Comparison of ENCODE assay signal across 8 mouse cellular contexts in genomic region chr9:78477021-78477551, GRCm38 (mm10). TPM values are rescaled to one million over a fixed set of nuclear protein-coding genes. Genes with fewer than 3 reads are reported as not detected.
A peak's percentile ranks its signal among the peaks of the same experiment; 100 is the strongest.
DNase-seq lines count a peak whose midpoint lies in the region; ATAC-seq and TF ChIP-seq lines count a peak whose summit lies in the region.

No protein-coding gene starts in this region.

- H3K9me3 ChIP-seq in kidney, postnatal 0 days (replicated peaks; ENCODE audit: low read length): no peaks in the 10 kb centered on the region
- no peaks in the 10 kb centered on the region for H3K9me3 ChIP-seq in forebrain, postnatal 0 days (ENCODE audit: low read length)
- H3K9me3 ChIP-seq in liver, embryonic 11.5 days (ENCODE audit: control insufficient read depth, low read length): no peaks in the 10 kb centered on the region
- no peaks in the 10 kb centered on the region for H3K9me3 ChIP-seq in stomach, embryonic 15.5 days

- TF ChIP-seq CTCF in kidney, postnatal 0 days (IDR thresholded peaks at IDR 0.05; ENCODE audit: low read depth): peak; percentile 70
- TF ChIP-seq CTCF in forebrain, postnatal 0 days (IDR thresholded peaks at IDR 0.05; ENCODE audit: low read depth): peak; percentile 73

- 8% methylated on average over 5 of the region's 5 CpGs for WGBS in kidney, postnatal 0 days
- 5% methylated on average over 5 of the region's 5 CpGs for WGBS in forebrain, postnatal 0 days
- 4% methylated on average over 5 of the region's 5 CpGs for WGBS in liver, embryonic 11.5 days
- 7% methylated on average over 5 of the region's 5 CpGs for WGBS in stomach, embryonic 15.5 days

- DNase-seq in kidney, postnatal 0 days (ENCODE audit: low spot score): peak; percentile 79
- no peak for DNase-seq in kidney, adult 18-20 months
- DNase-seq in R1 (ENCODE audit: low read depth, low spot score): peak; percentile 78
- peak; percentile 68 for DNase-seq in forebrain, postnatal 0 days
- no peak for DNase-seq in liver, embryonic 11.5 days (ENCODE audit: low spot score)
- DNase-seq in adrenal gland, postnatal 10 days: no peak
- no peak for DNase-seq in spleen, adult 12 weeks (ENCODE audit: low spot score)

- no peak overlapping the region for H3K4me3 ChIP-seq in kidney, postnatal 0 days (replicated peaks; ENCODE audit: low read depth, low read length)
- H3K4me3 ChIP-seq in forebrain, postnatal 0 days (ENCODE audit: low read depth, low read length): no peak overlapping the region
- no peak overlapping the region for H3K4me3 ChIP-seq in liver, embryonic 11.5 days (ENCODE audit: low read depth, low read length)
- H3K4me3 ChIP-seq in stomach, embryonic 15.5 days (replicated peaks): no peak overlapping the region

- ATAC-seq in kidney, postnatal 0 days (replicated peaks; ENCODE audit: low FRiP score, low read depth): no peak
- no peak for ATAC-seq in forebrain, postnatal 0 days
- ATAC-seq in liver, embryonic 11.5 days (replicated peaks; ENCODE audit: low FRiP score): peak; percentile 5
- no peak for ATAC-seq in stomach, embryonic 15.5 days (ENCODE audit: insufficient read depth, low FRiP score, low read depth)

- no peak overlapping the region for H3K4me2 ChIP-seq in kidney, postnatal 0 days (ENCODE audit: low read length)
- H3K4me2 ChIP-seq in forebrain, postnatal 0 days (ENCODE audit: low read depth): no peak overlapping the region
- no peak overlapping the region for H3K4me2 ChIP-seq in liver, embryonic 11.5 days
- no peak overlapping the region for H3K4me2 ChIP-seq in stomach, embryonic 15.5 days

- peak overlapping the region; percentile 42; the same call in 1 of the 2 replicates for H3K27ac ChIP-seq in kidney, postnatal 0 days
- no peak overlapping the region for H3K27ac ChIP-seq in forebrain, postnatal 0 days (ENCODE audit: low read depth, low read length)
- H3K27ac ChIP-seq in liver, embryonic 11.5 days (ENCODE audit: low read depth, low read length): peak overlapping the region; percentile 9; the same call in 1 of the 2 replicates
- H3K27ac ChIP-seq in stomach, embryonic 15.5 days: peak overlapping the region; percentile 14; the same call in 1 of the 2 replicates

- H3K4me1 ChIP-seq in kidney, postnatal 0 days (replicated peaks; ENCODE audit: insufficient read depth, low read length): peaks cover 2% of the 10 kb centered on the region; the same call in 1 of the 2 replicates
- H3K4me1 ChIP-seq in forebrain, postnatal 0 days (ENCODE audit: insufficient read depth): 0 out of 2 replicates have a peak, but pooled peaks cover 5% of the 10 kb centered on the region
- H3K4me1 ChIP-seq in liver, embryonic 11.5 days (replicated peaks; ENCODE audit: control insufficient read depth, insufficient read depth, low read length): peaks cover 4% of the 10 kb centered on the region; the same call in 1 of the 2 replicates
- no peaks in the 10 kb centered on the region; the same call in 1 of the 2 replicates for H3K4me1 ChIP-seq in stomach, embryonic 15.5 days

- no peaks in the 10 kb centered on the region for H3K27me3 ChIP-seq in kidney, postnatal 0 days (ENCODE audit: insufficient read depth, low read length)
- H3K27me3 ChIP-seq in forebrain, postnatal 0 days (ENCODE audit: insufficient read depth, low read length): no peaks in the 10 kb centered on the region
- no peaks in the 10 kb centered on the region for H3K27me3 ChIP-seq in liver, embryonic 11.5 days (replicated peaks; ENCODE audit: control insufficient read depth, insufficient read depth, low read length)
- H3K27me3 ChIP-seq in stomach, embryonic 15.5 days (replicated peaks): no peaks in the 10 kb centered on the region

- peaks cover 25% of the 10 kb centered on the region for H3K36me3 ChIP-seq in kidney, postnatal 0 days (ENCODE audit: insufficient read depth, low read length)
- H3K36me3 ChIP-seq in forebrain, postnatal 0 days (ENCODE audit: insufficient read depth): peaks cover 53% of the 10 kb centered on the region
- H3K36me3 ChIP-seq in liver, embryonic 11.5 days (ENCODE audit: control insufficient read depth, insufficient read depth, low read length): peaks cover 33% of the 10 kb centered on the region
- H3K36me3 ChIP-seq in stomach, embryonic 15.5 days: peaks cover 24% of the 10 kb centered on the region

- no peak overlapping the region for H3K9ac ChIP-seq in kidney, postnatal 0 days (ENCODE audit: low read depth, low read length)
- no peak overlapping the region for H3K9ac ChIP-seq in forebrain, postnatal 0 days
- H3K9ac ChIP-seq in liver, embryonic 11.5 days (ENCODE audit: low read depth, low read length): no peak overlapping the region
- no peak overlapping the region for H3K9ac ChIP-seq in stomach, embryonic 15.5 days

RNA-seq across cellular contexts. Expression of gene Eef1a1, which starts 11.9 kb away (rescaled TPM):
- polyA plus RNA-seq in kidney, postnatal 0 days (2015; fragmentation: Nextera tagmentation; extraction: Ambion mirVana): 4,583 and 4,728 TPM in 2 replicates
- 9,311 and 11,752 TPM in 2 replicates for total RNA-seq in forebrain, postnatal 0 days (2014; rRNA removed)
- polyA plus RNA-seq in forebrain, postnatal 0 days (2015; fragmentation: Nextera tagmentation; extraction: Ambion mirVana): 2,982 and 3,284 TPM in 2 replicates
- 4,536 and 4,551 TPM in 2 replicates for polyA plus RNA-seq in liver, embryonic 11.5 days (2014; fragmentation: Nextera tagmentation; extraction: Ambion mirVana)
- polyA plus RNA-seq in stomach, embryonic 15.5 days (2015; fragmentation: Nextera tagmentation; extraction: Ambion mirVana): 4,240 and 4,503 TPM in 2 replicates
- 1,000 to 10,000 TPM; 6,172 to 6,732 TPM for total RNA-seq in adrenal gland, postnatal 10 days (2021)

RNA-seq across cellular contexts. Expression of gene Gm17324, which starts 28.5 kb away (rescaled TPM):
- 0.70 and 0.99 TPM in 2 replicates for polyA plus RNA-seq in kidney, postnatal 0 days (2015; fragmentation: Nextera tagmentation; extraction: Ambion mirVana)
- total RNA-seq in forebrain, postnatal 0 days (2014; rRNA removed): 1.2 and 1.7 TPM in 2 replicates
- 2.8 and 3.3 TPM in 2 replicates for polyA plus RNA-seq in forebrain, postnatal 0 days (2015; fragmentation: Nextera tagmentation; extraction: Ambion mirVana)
- 0.96 and 1.2 TPM in 2 replicates for polyA plus RNA-seq in liver, embryonic 11.5 days (2014; fragmentation: Nextera tagmentation; extraction: Ambion mirVana)
- 1.2 and 1.3 TPM in 2 replicates for polyA plus RNA-seq in stomach, embryonic 15.5 days (2015; fragmentation: Nextera tagmentation; extraction: Ambion mirVana)
- total RNA-seq in adrenal gland, postnatal 10 days (2021): under 1 TPM in 1 of 2 experiments, not detected in 1; 0.60 TPM

RNA-seq across cellular contexts. Expression of gene Mto1, which starts 29.1 kb away (rescaled TPM):
- 20.8 and 24.4 TPM in 2 replicates for polyA plus RNA-seq in kidney, postnatal 0 days (2015; fragmentation: Nextera tagmentation; extraction: Ambion mirVana)
- 27.5 and 27.8 TPM in 2 replicates for total RNA-seq in forebrain, postnatal 0 days (2014; rRNA removed)
- polyA plus RNA-seq in forebrain, postnatal 0 days (2015; fragmentation: Nextera tagmentation; extraction: Ambion mirVana): 15.9 and 19.6 TPM in 2 replicates
- 43.0 and 44.4 TPM in 2 replicates for polyA plus RNA-seq in liver, embryonic 11.5 days (2014; fragmentation: Nextera tagmentation; extraction: Ambion mirVana)
- 25.6 and 26.1 TPM in 2 replicates for polyA plus RNA-seq in stomach, embryonic 15.5 days (2015; fragmentation: Nextera tagmentation; extraction: Ambion mirVana)
- total RNA-seq in adrenal gland, postnatal 10 days (2021): 10 to 100 TPM; 23.6 to 29.8 TPM

RNA-seq across cellular contexts. Expression of gene Cgas, which starts 34.0 kb away (rescaled TPM):
- 1.4 and 1.8 TPM in 2 replicates for polyA plus RNA-seq in kidney, postnatal 0 days (2015; fragmentation: Nextera tagmentation; extraction: Ambion mirVana)
- total RNA-seq in forebrain, postnatal 0 days (2014; rRNA removed): 0.85 and 0.90 TPM in 2 replicates
- 0.33 and 0.47 TPM in 2 replicates for polyA plus RNA-seq in forebrain, postnatal 0 days (2015; fragmentation: Nextera tagmentation; extraction: Ambion mirVana)
- polyA plus RNA-seq in liver, embryonic 11.5 days (2014; fragmentation: Nextera tagmentation; extraction: Ambion mirVana): 0.85 and 1.3 TPM in 2 replicates
- polyA plus RNA-seq in stomach, embryonic 15.5 days (2015; fragmentation: Nextera tagmentation; extraction: Ambion mirVana): 2.5 and 2.8 TPM in 2 replicates
- 1 to 10 TPM; 1.3 to 1.8 TPM for total RNA-seq in adrenal gland, postnatal 10 days (2021)

Comparison
In these comparisons a context has a peak if more than half of its experiments do, and no peak if none do; other contexts are left out.
1. DNase-seq: peak in kidney, postnatal 0 days (single experiment), R1 (single experiment) and forebrain, postnatal 0 days (single experiment); none in kidney, adult 18-20 months (single experiment), liver, embryonic 11.5 days (single experiment), adrenal gland, postnatal 10 days (single experiment) and spleen, adult 12 weeks (single experiment).